In the genomic region with DNA sequence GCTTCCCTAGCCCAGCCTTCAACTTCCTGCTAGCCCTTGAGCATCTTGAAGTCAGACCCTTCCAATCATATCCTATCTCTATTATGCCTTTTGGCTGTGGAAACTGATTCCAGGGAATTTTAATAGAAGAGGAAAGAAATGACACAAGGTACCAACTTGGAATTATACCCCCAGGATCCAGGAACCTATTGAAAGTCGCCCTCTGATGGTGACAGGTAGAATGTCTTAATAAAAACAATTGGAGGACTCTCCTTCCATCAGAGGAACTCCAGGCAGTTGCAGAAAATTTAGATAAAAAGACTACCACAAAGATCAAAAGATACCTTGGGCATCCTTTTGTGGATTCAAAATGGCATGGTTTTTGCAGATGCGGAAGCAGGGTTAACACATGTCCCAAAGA, we compare ENCODE assay signal across 17 mouse cellular contexts. TPM values are rescaled to one million over a fixed set of nuclear protein-coding genes. Genes with fewer than 3 reads are reported as not detected.
DNase-seq lines count a peak whose midpoint lies in the region; ATAC-seq and TF ChIP-seq lines count a peak whose summit lies in the region.
"Had no signal": no experiment of that assay in that cellular context is flagged by ENCODE, and none has a peak within 500 bp of the region (broad histone marks: within the 10 kb centered on the region; RNA-seq: fewer than 3 reads in every experiment).

No protein-coding gene starts in this region.

- no peak overlapping the region for H3K9ac ChIP-seq in intestine, postnatal 0 days (ENCODE audit: low read depth, low read length)
- no peak overlapping the region for H3K9ac ChIP-seq in intestine, embryonic 15.5 days
- no peak overlapping the region for H3K9ac ChIP-seq in midbrain, postnatal 0 days (replicated peaks; ENCODE audit: low read length, poor library complexity, severe bottlenecking)
- H3K9ac ChIP-seq in midbrain, embryonic 13.5 days (replicated peaks): no peak overlapping the region
- H3K9ac ChIP-seq in stomach, postnatal 0 days (ENCODE audit: low read length): no peak overlapping the region
- H3K9ac ChIP-seq: forebrain, embryonic 15.5 days; liver, embryonic 12.5 days had no signal

- no peaks in the 10 kb centered on the region for H3K36me3 ChIP-seq in intestine, postnatal 0 days (ENCODE audit: control insufficient read depth, insufficient read depth)
- no peaks in the 10 kb centered on the region for H3K36me3 ChIP-seq in intestine, embryonic 15.5 days
- H3K36me3 ChIP-seq in midbrain, postnatal 0 days (ENCODE audit: insufficient read depth, low read length): no peaks in the 10 kb centered on the region
- no peaks in the 10 kb centered on the region for H3K36me3 ChIP-seq in midbrain, embryonic 13.5 days
- H3K36me3 ChIP-seq in stomach, postnatal 0 days (ENCODE audit: control insufficient read depth, insufficient read depth, low read length): no peaks in the 10 kb centered on the region
- H3K36me3 ChIP-seq: forebrain, embryonic 15.5 days; hindbrain, embryonic 10.5 days; liver, embryonic 12.5 days had no signal

- H3K4me1 ChIP-seq in intestine, postnatal 0 days (replicated peaks; ENCODE audit: control insufficient read depth, insufficient read depth, low read length): no peaks in the 10 kb centered on the region
- no peaks in the 10 kb centered on the region for H3K4me1 ChIP-seq in intestine, embryonic 15.5 days (replicated peaks)
- H3K4me1 ChIP-seq in midbrain, postnatal 0 days (ENCODE audit: insufficient read depth, low read length): peaks cover 5% of the 10 kb centered on the region
- H3K4me1 ChIP-seq in midbrain, embryonic 13.5 days (replicated peaks): 0 out of 2 replicates have a peak, but pooled peaks cover 3% of the 10 kb centered on the region
- no peaks in the 10 kb centered on the region for H3K4me1 ChIP-seq in stomach, postnatal 0 days (replicated peaks; ENCODE audit: control insufficient read depth, insufficient read depth)
- H3K4me1 ChIP-seq: liver, embryonic 12.5 days had no signal

- 38% methylated on average over 2 of the region's 2 CpGs for WGBS in intestine, postnatal 0 days
- 47% methylated on average over 2 of the region's 2 CpGs for WGBS in intestine, embryonic 15.5 days
- 40% methylated on average over 2 of the region's 2 CpGs for WGBS in midbrain, postnatal 0 days
- WGBS in midbrain, embryonic 13.5 days: 46% methylated on average over 2 of the region's 2 CpGs
- WGBS in stomach, postnatal 0 days: 49% methylated on average over 2 of the region's 2 CpGs

- no peak for ATAC-seq in intestine, postnatal 0 days
- no peak for ATAC-seq in intestine, embryonic 15.5 days
- ATAC-seq in midbrain, postnatal 0 days (ENCODE audit: low FRiP score): no peak
- ATAC-seq in midbrain, embryonic 13.5 days: no peak
- ATAC-seq in stomach, postnatal 0 days (ENCODE audit: low FRiP score, low TSS enrichment): no peak
- ATAC-seq: forebrain, embryonic 15.5 days; liver, embryonic 12.5 days had no signal

- no peaks in the 10 kb centered on the region; the same call in 1 of the 2 replicates for H3K27me3 ChIP-seq in intestine, postnatal 0 days (replicated peaks; ENCODE audit: control insufficient read depth, insufficient read depth, low read length)
- H3K27me3 ChIP-seq in intestine, embryonic 15.5 days (replicated peaks): no peaks in the 10 kb centered on the region
- H3K27me3 ChIP-seq in midbrain, postnatal 0 days (ENCODE audit: insufficient read depth, low read length): no peaks in the 10 kb centered on the region
- no peaks in the 10 kb centered on the region for H3K27me3 ChIP-seq in midbrain, embryonic 13.5 days
- no peaks in the 10 kb centered on the region for H3K27me3 ChIP-seq in stomach, postnatal 0 days (ENCODE audit: control insufficient read depth, insufficient read depth, low read length)
- H3K27me3 ChIP-seq: forebrain, embryonic 15.5 days had no signal

- peak; percentile 59 for TF ChIP-seq CTCF in intestine, postnatal 0 days (IDR thresholded peaks at IDR 0.05; ENCODE audit: low read depth)
- TF ChIP-seq CTCF in midbrain, postnatal 0 days (IDR thresholded peaks at IDR 0.05): peak; percentile 47
- TF ChIP-seq CTCF in stomach, postnatal 0 days (IDR thresholded peaks at IDR 0.05; ENCODE audit: low read depth): peak; percentile 67

- H3K4me2 ChIP-seq in intestine, postnatal 0 days (replicated peaks; ENCODE audit: low read depth): no peak overlapping the region
- no peak overlapping the region for H3K4me2 ChIP-seq in intestine, embryonic 15.5 days (replicated peaks)
- H3K4me2 ChIP-seq in midbrain, postnatal 0 days (ENCODE audit: low read depth, low read length, poor library complexity, severe bottlenecking): no peak overlapping the region
- no peak overlapping the region for H3K4me2 ChIP-seq in midbrain, embryonic 13.5 days (replicated peaks)
- H3K4me2 ChIP-seq in stomach, postnatal 0 days (replicated peaks; ENCODE audit: low read depth): no peak overlapping the region
- H3K4me2 ChIP-seq: forebrain, embryonic 15.5 days; liver, embryonic 12.5 days had no signal

- H3K27ac ChIP-seq in intestine, postnatal 0 days (ENCODE audit: low read depth, low read length): no peak overlapping the region
- no peak overlapping the region for H3K27ac ChIP-seq in intestine, embryonic 15.5 days
- no peak overlapping the region for H3K27ac ChIP-seq in midbrain, postnatal 0 days (ENCODE audit: low read depth, low read length)
- no peak overlapping the region for H3K27ac ChIP-seq in midbrain, embryonic 13.5 days
- H3K27ac ChIP-seq in stomach, postnatal 0 days (replicated peaks): no peak overlapping the region
- H3K27ac ChIP-seq: forebrain, embryonic 15.5 days; hindbrain, embryonic 10.5 days; liver, embryonic 12.5 days had no signal

- DNase-seq in midbrain, postnatal 0 days (ENCODE audit: low spot score): no peak
- peak; percentile 17 for DNase-seq in ZHBTc4 (ENCODE audit: low read depth, low spot score)
- no peak for DNase-seq in stomach, postnatal 0 days (ENCODE audit: low spot score)
- no peak for DNase-seq in thymus, postnatal 14 days
- DNase-seq in yolk sac, embryonic 10.5 days (ENCODE audit: low spot score): no peak
- DNase-seq: heart, adult 11 months; kidney, postnatal 10 days; right cerebral cortex, postnatal 4 days had no signal

- H3K9me3 ChIP-seq in intestine, postnatal 0 days (ENCODE audit: control insufficient read depth): no peaks in the 10 kb centered on the region
- H3K9me3 ChIP-seq in intestine, embryonic 15.5 days: no peaks in the 10 kb centered on the region
- H3K9me3 ChIP-seq in midbrain, postnatal 0 days (ENCODE audit: low read length): no peaks in the 10 kb centered on the region
- no peaks in the 10 kb centered on the region for H3K9me3 ChIP-seq in midbrain, embryonic 13.5 days
- H3K9me3 ChIP-seq in stomach, postnatal 0 days (ENCODE audit: control insufficient read depth, low read length): no peaks in the 10 kb centered on the region
- H3K9me3 ChIP-seq: forebrain, embryonic 15.5 days; hindbrain, embryonic 10.5 days; liver, embryonic 12.5 days had no signal

- no peak overlapping the region for H3K4me3 ChIP-seq in intestine, postnatal 0 days (ENCODE audit: low read depth, low read length)
- H3K4me3 ChIP-seq in intestine, embryonic 15.5 days (replicated peaks): no peak overlapping the region
- H3K4me3 ChIP-seq in midbrain, postnatal 0 days (ENCODE audit: low read depth, low read length): no peak overlapping the region
- no peak overlapping the region for H3K4me3 ChIP-seq in midbrain, embryonic 13.5 days (replicated peaks)
- no peak overlapping the region for H3K4me3 ChIP-seq in stomach, postnatal 0 days (ENCODE audit: low read depth, low read length)
- H3K4me3 ChIP-seq: forebrain, embryonic 15.5 days; hindbrain, embryonic 10.5 days; liver, embryonic 12.5 days had no signal

- TF ChIP-seq EP300 in stomach, postnatal 0 days (optimal IDR thresholded peaks at IDR 0.05): no peak

RNA-seq across cellular contexts. Expression of gene Tsga13, which starts 7.4 kb away (rescaled TPM):
- not detected in 2 replicates for polyA plus RNA-seq in intestine, postnatal 0 days (2015; fragmentation: Nextera tagmentation; extraction: Ambion mirVana)
- 0.19 TPM in 1 of 2 replicates, not detected in the other for polyA plus RNA-seq in intestine, embryonic 15.5 days (2015; fragmentation: Nextera tagmentation; extraction: Ambion mirVana)
- 0.11 TPM in 1 of 2 replicates, not detected in the other for total RNA-seq in midbrain, postnatal 0 days (2014; rRNA removed)
- 0.59 and 0.67 TPM in 2 replicates for polyA plus RNA-seq in midbrain, postnatal 0 days (2015; fragmentation: Nextera tagmentation; extraction: Ambion mirVana)
- 0.28 TPM in 1 of 2 replicates, not detected in the other for polyA plus RNA-seq in midbrain, embryonic 13.5 days (2015; fragmentation: Nextera tagmentation; extraction: Ambion mirVana)
- polyA plus RNA-seq in stomach, postnatal 0 days (2015; fragmentation: Nextera tagmentation; extraction: Ambion mirVana): 0.22 and 0.23 TPM in 2 replicates
- total RNA-seq: left cerebral cortex, adult 18-20 months had no signal
- polyA plus RNA-seq: hindbrain, embryonic 10.5 days; liver, embryonic 12.5 days; neural tube, embryonic 14.5 days; stomach, embryonic 16.5 days had no signal

RNA-seq across cellular contexts. Expression of gene Copg2, which starts 26.2 kb away (rescaled TPM):
- 9.8 and 10.2 TPM in 2 replicates for polyA plus RNA-seq in intestine, postnatal 0 days (2015; fragmentation: Nextera tagmentation; extraction: Ambion mirVana)
- 14.9 and 16.9 TPM in 2 replicates for polyA plus RNA-seq in intestine, embryonic 15.5 days (2015; fragmentation: Nextera tagmentation; extraction: Ambion mirVana)
- 39.3 and 58.5 TPM in 2 replicates for total RNA-seq in midbrain, postnatal 0 days (2014; rRNA removed)
- polyA plus RNA-seq in midbrain, postnatal 0 days (2015; fragmentation: Nextera tagmentation; extraction: Ambion mirVana): 30.0 and 34.5 TPM in 2 replicates
- 37.7 and 39.2 TPM in 2 replicates for polyA plus RNA-seq in midbrain, embryonic 13.5 days (2015; fragmentation: Nextera tagmentation; extraction: Ambion mirVana)
- polyA plus RNA-seq in stomach, postnatal 0 days (2015; fragmentation: Nextera tagmentation; extraction: Ambion mirVana): 15.4 and 16.4 TPM in 2 replicates

RNA-seq across cellular contexts. Expression of gene Klf14, which starts 36.1 kb away (rescaled TPM):
- polyA plus RNA-seq in intestine, postnatal 0 days (2015; fragmentation: Nextera tagmentation; extraction: Ambion mirVana): 0.55 and 0.69 TPM in 2 replicates
- 2.8 and 3.4 TPM in 2 replicates for polyA plus RNA-seq in intestine, embryonic 15.5 days (2015; fragmentation: Nextera tagmentation; extraction: Ambion mirVana)
- total RNA-seq in midbrain, postnatal 0 days (2014; rRNA removed): 0.71 and 0.90 TPM in 2 replicates
- 0.36 and 0.67 TPM in 2 replicates for polyA plus RNA-seq in midbrain, postnatal 0 days (2015; fragmentation: Nextera tagmentation; extraction: Ambion mirVana)
- 0.23 TPM in 1 of 2 replicates, not detected in the other for polyA plus RNA-seq in midbrain, embryonic 13.5 days (2015; fragmentation: Nextera tagmentation; extraction: Ambion mirVana)
- 1.5 and 1.7 TPM in 2 replicates for polyA plus RNA-seq in stomach, postnatal 0 days (2015; fragmentation: Nextera tagmentation; extraction: Ambion mirVana)
